Mouse (Mus musculus): ENCODE data around the gene Ankrd28. TPM values are rescaled to one million over a fixed set of nuclear protein-coding genes. Genes with fewer than 3 reads are reported as not detected.
"Not testable (repeated sequence)": the region's sequence is repeated elsewhere in the genome, so short reads cannot be mapped to it uniquely, and the experiment has no call there.

Ankrd28 gene
- polyA plus RNA-seq (2015; fragmentation: Nextera tagmentation; extraction: Ambion mirVana): 3.6 and 4.0 TPM in 2 replicates

- Histone ChIP-seq H3K9me3 (ENCODE audit: control insufficient read depth, low read length) (no peaks in the 10 kb centered on the region), H3K27ac (replicated peaks) (peak within 1 kb of the TSS; percentile 95), H3K36me3 (ENCODE audit: control insufficient read depth, insufficient read depth, low read length) (no peaks in the 10 kb centered on the region), H3K9ac (ENCODE audit: low read length) (peak within 1 kb of the TSS; percentile 78), H3K4me1 (replicated peaks; ENCODE audit: control insufficient read depth, insufficient read depth) (no peaks in the 10 kb centered on the region), H3K27me3 (ENCODE audit: control insufficient read depth, insufficient read depth, low read length) (no peaks in the 10 kb centered on the region), H3K4me3 (ENCODE audit: low read depth, low read length) (peak within 1 kb of the TSS; percentile 82), H3K4me2 (replicated peaks; ENCODE audit: low read depth) (peak within 1 kb of the TSS; percentile 93)
- TF ChIP-seq CTCF (IDR thresholded peaks at IDR 0.05; ENCODE audit: low read depth) (no peak), EP300 (optimal IDR thresholded peaks at IDR 0.05) (no peak)
- peak; percentile 98 for ATAC-seq (ENCODE audit: low FRiP score, low TSS enrichment)
- WGBS: 0% methylated on average over 52 of the region's 81 CpGs
- DNase-seq (ENCODE audit: low spot score): peak; percentile 96
Measured at GRCm38 (mm10) chr14:31830571-31831369, at the start of gene Ankrd28. TSS of gene Ankrd28 (minus strand) at chr14:31830651.

GRCm38 (mm10) chr14:31879456-31879855 is 49.0 kb upstream of the Ankrd28 start:
- no peak overlapping the region for H3K27ac ChIP-seq (replicated peaks)
- no peak overlapping the region for H3K4me2 ChIP-seq (replicated peaks; ENCODE audit: low read depth)
- TF ChIP-seq EP300 (optimal IDR thresholded peaks at IDR 0.05) (no peak), CTCF (IDR thresholded peaks at IDR 0.05; ENCODE audit: low read depth) (no peak)
- H3K4me1 ChIP-seq (replicated peaks; ENCODE audit: control insufficient read depth, insufficient read depth): no peaks in the 10 kb centered on the region
- H3K27me3 ChIP-seq (ENCODE audit: control insufficient read depth, insufficient read depth, low read length): no peaks in the 10 kb centered on the region
- H3K9me3 ChIP-seq (ENCODE audit: control insufficient read depth, low read length): no peaks in the 10 kb centered on the region
- DNase-seq (ENCODE audit: low spot score) (no peak), ATAC-seq (ENCODE audit: low FRiP score, low TSS enrichment) (no peak)
- H3K4me3 ChIP-seq (ENCODE audit: low read depth, low read length): no peak overlapping the region
- 79% methylated on average over 6 of the region's 6 CpGs for WGBS
- no peak overlapping the region for H3K9ac ChIP-seq (ENCODE audit: low read length)
- no peaks in the 10 kb centered on the region for H3K36me3 ChIP-seq (ENCODE audit: control insufficient read depth, insufficient read depth, low read length)

DNA sequence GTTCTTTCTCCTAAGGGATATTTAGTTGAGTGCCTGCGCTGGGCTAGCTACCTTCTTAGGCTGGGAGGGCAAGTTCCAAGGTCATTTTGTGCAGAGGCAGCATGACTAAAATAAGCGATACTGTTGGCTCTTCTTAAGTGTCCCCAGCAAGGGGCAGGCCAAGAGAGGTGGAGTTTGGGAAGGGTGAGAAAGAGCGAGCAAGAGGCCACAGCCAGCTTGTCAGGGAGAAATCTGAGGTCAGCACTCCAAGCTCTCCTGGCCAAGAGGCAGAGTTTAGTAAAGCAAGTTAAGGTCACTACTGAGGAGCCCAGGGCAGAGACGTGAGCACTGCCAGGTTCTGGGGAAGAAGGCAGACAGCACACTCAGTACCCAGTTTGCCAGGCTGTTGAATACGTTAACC is 41.7 kb upstream of the Ankrd28 start:
- Histone ChIP-seq H3K4me1 (replicated peaks; ENCODE audit: control insufficient read depth, insufficient read depth) (no peaks in the 10 kb centered on the region), H3K9ac (ENCODE audit: low read length) (no peak overlapping the region), H3K4me3 (ENCODE audit: low read depth, low read length) (no peak overlapping the region), H3K27me3 (ENCODE audit: control insufficient read depth, insufficient read depth, low read length) (no peaks in the 10 kb centered on the region), H3K4me2 (replicated peaks; ENCODE audit: low read depth) (no peak overlapping the region), H3K36me3 (ENCODE audit: control insufficient read depth, insufficient read depth, low read length) (no peaks in the 10 kb centered on the region), H3K9me3 (ENCODE audit: control insufficient read depth, low read length) (no peaks in the 10 kb centered on the region), H3K27ac (replicated peaks) (no peak overlapping the region)
- ATAC-seq (ENCODE audit: low FRiP score, low TSS enrichment) (no peak), DNase-seq (ENCODE audit: low spot score) (no peak)
- no peak for TF ChIP-seq EP300 (optimal IDR thresholded peaks at IDR 0.05)
- TF ChIP-seq CTCF (IDR thresholded peaks at IDR 0.05; ENCODE audit: low read depth): no peak
- WGBS: 74% methylated on average over 5 of the region's 5 CpGs

- no peak for ATAC-seq (ENCODE audit: low FRiP score, low TSS enrichment)
- no peak for TF ChIP-seq CTCF (IDR thresholded peaks at IDR 0.05; ENCODE audit: low read depth)
- TF ChIP-seq EP300 (optimal IDR thresholded peaks at IDR 0.05): no peak
- WGBS: 65% methylated on average over 5 of the region's 5 CpGs
Measured at GRCm38 (mm10) chr14:31870436-31870835, 40.0 kb upstream of the Ankrd28 start.

GRCm38 (mm10) chr14:31868591-31868990 is 38.1 kb upstream of the Ankrd28 start:
- Histone ChIP-seq H3K4me3 (ENCODE audit: low read depth, low read length) (no peak overlapping the region), H3K4me1 (replicated peaks; ENCODE audit: control insufficient read depth, insufficient read depth) (no peaks in the 10 kb centered on the region), H3K9ac (ENCODE audit: low read length) (no peak overlapping the region), H3K27me3 (ENCODE audit: control insufficient read depth, insufficient read depth, low read length) (no peaks in the 10 kb centered on the region), H3K9me3 (ENCODE audit: control insufficient read depth, low read length) (no peaks in the 10 kb centered on the region), H3K4me2 (replicated peaks; ENCODE audit: low read depth) (no peak overlapping the region), H3K27ac (replicated peaks) (no peak overlapping the region), H3K36me3 (ENCODE audit: control insufficient read depth, insufficient read depth, low read length) (no peaks in the 10 kb centered on the region)
- TF ChIP-seq EP300 (optimal IDR thresholded peaks at IDR 0.05): no peak
- TF ChIP-seq CTCF (IDR thresholded peaks at IDR 0.05; ENCODE audit: low read depth): no peak
- WGBS: 64% methylated on average over 1 of the region's 1 CpGs
- ATAC-seq (ENCODE audit: low FRiP score, low TSS enrichment) (no peak), DNase-seq (ENCODE audit: low spot score) (no peak)

More at GRCm38 (mm10) chr14:31870436-31870835, 40.0 kb upstream of the Ankrd28 start:
- Histone ChIP-seq H3K4me1 (replicated peaks; ENCODE audit: control insufficient read depth, insufficient read depth) (no peaks in the 10 kb centered on the region), H3K27me3 (ENCODE audit: control insufficient read depth, insufficient read depth, low read length) (no peaks in the 10 kb centered on the region), H3K27ac (replicated peaks) (no peak overlapping the region), H3K4me3 (ENCODE audit: low read depth, low read length) (no peak overlapping the region), H3K9ac (ENCODE audit: low read length) (no peak overlapping the region), H3K4me2 (replicated peaks; ENCODE audit: low read depth) (no peak overlapping the region), H3K9me3 (ENCODE audit: control insufficient read depth, low read length) (no peaks in the 10 kb centered on the region), H3K36me3 (ENCODE audit: control insufficient read depth, insufficient read depth, low read length) (no peaks in the 10 kb centered on the region)
- DNase-seq (ENCODE audit: low spot score): no peak

DNA sequence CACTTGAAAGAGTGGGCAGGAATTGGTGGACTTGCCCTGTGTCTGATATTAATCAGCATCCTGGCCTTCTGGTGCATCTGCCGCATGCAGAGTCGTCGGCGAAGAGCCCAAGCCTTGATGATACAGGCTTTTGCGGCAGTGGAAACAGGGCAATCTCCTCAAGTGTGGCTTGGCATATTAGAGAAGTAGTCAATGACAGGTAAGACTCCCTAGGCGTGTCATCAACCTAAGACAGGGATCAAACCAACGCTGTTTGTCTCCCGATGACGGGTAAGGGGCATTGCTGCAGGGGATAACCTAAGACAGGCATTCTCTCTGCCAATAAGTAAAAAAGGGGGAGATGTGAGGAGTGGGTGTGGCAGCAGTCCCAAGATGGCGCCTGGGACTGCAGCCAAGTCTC is 35.9 kb upstream of the Ankrd28 start:
- H3K27me3 ChIP-seq (ENCODE audit: control insufficient read depth, insufficient read depth, low read length); H3K4me1 ChIP-seq (replicated peaks; ENCODE audit: control insufficient read depth, insufficient read depth); H3K9ac ChIP-seq (ENCODE audit: low read length); H3K9me3 ChIP-seq (ENCODE audit: control insufficient read depth, low read length); H3K4me2 ChIP-seq (replicated peaks; ENCODE audit: low read depth); ATAC-seq (ENCODE audit: low FRiP score, low TSS enrichment); DNase-seq (ENCODE audit: low spot score); H3K4me3 ChIP-seq (ENCODE audit: low read depth, low read length); H3K27ac ChIP-seq (replicated peaks); H3K36me3 ChIP-seq (ENCODE audit: control insufficient read depth, insufficient read depth, low read length): not testable (repeated sequence)
- WGBS: 94% methylated on average over 10 of the region's 10 CpGs
